Mouse (Mus musculus): ENCODE measurements around the gene Fez2. TPM values are rescaled to one million over a fixed set of nuclear protein-coding genes. Genes with fewer than 3 reads are reported as not detected.
A peak's percentile ranks its signal among the peaks of the same experiment; 100 is the strongest.

Fez2 gene
- polyA plus RNA-seq, 1 experiment from 2014 or later: 52.2 TPM

- Histone ChIP-seq H3K27me3 (replicated peaks) (no peaks in the 10 kb centered on the region), H3K4me3 (no peak overlapping the region), H3K36me3 (no peaks in the 10 kb centered on the region), H3K9ac (no peak overlapping the region), H3K27ac (no peak overlapping the region), H3K4me2 (replicated peaks) (no peak overlapping the region), H3K4me1 (peaks cover 11% of the 10 kb centered on the region; the same call in 1 of the 2 replicates), H3K9me3 (no peaks in the 10 kb centered on the region)
- WGBS: 79% methylated on average over 4 of the region's 4 CpGs
- no peak for ATAC-seq (ENCODE audit: low FRiP score, low read depth)
Measured at GRCm38 (mm10) chr17:78327187-78327586, 90.8 kb downstream of the Fez2 start.

- H3K9ac ChIP-seq: no peak overlapping the region
- WGBS: 77% methylated on average over 2 of the region's 2 CpGs
- H3K4me1 ChIP-seq: peaks cover 11% of the 10 kb centered on the region; the same call in 1 of the 2 replicates
- ATAC-seq (ENCODE audit: low FRiP score, low read depth): peak; percentile 25; the same call in 1 of the 2 replicates
- no peaks in the 10 kb centered on the region for H3K27me3 ChIP-seq (replicated peaks)
- H3K9me3 ChIP-seq: no peaks in the 10 kb centered on the region
- no peak overlapping the region for H3K27ac ChIP-seq
- no peak overlapping the region for H3K4me2 ChIP-seq (replicated peaks)
- H3K4me3 ChIP-seq: no peak overlapping the region
- no peaks in the 10 kb centered on the region for H3K36me3 ChIP-seq
Measured at GRCm38 (mm10) chr17:78326381-78326780, 91.6 kb downstream of the Fez2 start.

GRCm38 (mm10) chr17:78325761-78326332 lies 92.1 kb downstream of the Fez2 start:
- WGBS: 67% methylated on average over 7 of the region's 7 CpGs
- Histone ChIP-seq H3K4me3 (no peak overlapping the region), H3K27me3 (replicated peaks) (no peaks in the 10 kb centered on the region), H3K27ac (no peak overlapping the region), H3K9me3 (no peaks in the 10 kb centered on the region), H3K9ac (no peak overlapping the region), H3K4me2 (replicated peaks) (no peak overlapping the region), H3K36me3 (no peaks in the 10 kb centered on the region), H3K4me1 (peaks cover 11% of the 10 kb centered on the region; the same call in 1 of the 2 replicates)
- ATAC-seq (ENCODE audit: low FRiP score, low read depth): peak; percentile 17; the same call in 1 of the 2 replicates

GRCm38 (mm10) chr17:78322369-78323335 lies 95.3 kb downstream of the Fez2 start:
- H3K36me3 ChIP-seq: no peaks in the 10 kb centered on the region
- no peak overlapping the region for H3K27ac ChIP-seq
- no peak overlapping the region for H3K4me3 ChIP-seq
- no peak overlapping the region for H3K9ac ChIP-seq
- no peak overlapping the region for H3K4me2 ChIP-seq (replicated peaks)
- peaks cover 6% of the 10 kb centered on the region; the same call in 1 of the 2 replicates for H3K4me1 ChIP-seq
- ATAC-seq (ENCODE audit: low FRiP score, low read depth): no peak
- WGBS: 72% methylated on average over 18 of the region's 18 CpGs
- H3K9me3 ChIP-seq: no peaks in the 10 kb centered on the region
- H3K27me3 ChIP-seq (replicated peaks): no peaks in the 10 kb centered on the region

- H3K4me1 ChIP-seq: peaks cover 6% of the 10 kb centered on the region; the same call in 1 of the 2 replicates
- 90% methylated on average over 11 of the region's 11 CpGs for WGBS
- no peak overlapping the region for H3K9ac ChIP-seq
- no peak overlapping the region for H3K27ac ChIP-seq
- no peak for ATAC-seq (ENCODE audit: low FRiP score, low read depth)
- no peaks in the 10 kb centered on the region for H3K27me3 ChIP-seq (replicated peaks)
- H3K36me3 ChIP-seq: no peaks in the 10 kb centered on the region; the same call in 1 of the 2 replicates
- H3K9me3 ChIP-seq: no peaks in the 10 kb centered on the region
- H3K4me2 ChIP-seq (replicated peaks): no peak overlapping the region
- H3K4me3 ChIP-seq: no peak overlapping the region
Measured at GRCm38 (mm10) chr17:78321216-78321835, 96.6 kb downstream of the Fez2 start.

Other genes with a start within 250 kb of the Fez2 start
- 10.8 and 11.8 TPM in 2 replicates for gene Crim1, start 217.9 kb downstream of the Fez2 start, polyA plus RNA-seq (2016; fragmentation: Nextera tagmentation; extraction: Ambion mirVana)
- gene Vit, start 89.9 kb upstream of the Fez2 start, polyA plus RNA-seq (2016; fragmentation: Nextera tagmentation; extraction: Ambion mirVana): 15.1 and 15.9 TPM in 2 replicates